Mouse (Mus musculus) CH12.LX (cell line): ENCODE measurements around the gene Cyp4a30b. TPM values are rescaled to one million over a fixed set of nuclear protein-coding genes. Genes with fewer than 3 reads are reported as not detected.

Source experiments
- DNase-seq: peaks from one replicate; pipeline ENCODE4 v3.0.0-alpha.2; 2013; ENCODE audit errors: extremely low read depth
- H3K27ac ChIP-seq: 2 replicates; pipeline ENCODE4 v1.5.1; 2012; ENCODE audit warnings: low read depth, mild to moderate bottlenecking, control low read depth, moderate library complexity; ENCODE audit not compliant: insufficient read depth
- H3K27me3 ChIP-seq: replicated peaks from 2 replicates; pipeline ENCODE3; 2012; ENCODE audit warnings: inconsistent platforms
- H3K36me3 ChIP-seq, 2 experiments: replicated peaks in 1 of 2; 2 replicates each; pipeline versions ENCODE3 to v1.6.1; 2012; ENCODE audit warnings: inconsistent platforms in 1 of 2, low read length in 1 of 2, mild to moderate bottlenecking in 1 of 2, mixed read lengths in 1 of 2, moderate library complexity in 1 of 2; ENCODE audit not compliant: control insufficient read depth in 1 of 2, insufficient read depth in 1 of 2
- H3K4me1 ChIP-seq, 2 experiments: 2 replicates each; pipeline ENCODE4 v1.6.1; 2012; ENCODE audit warnings: inconsistent platforms in 1 of 2, moderate library complexity in 1 of 2; ENCODE audit not compliant: insufficient read depth in 2 of 2, control insufficient read depth in 1 of 2
- H3K4me2 ChIP-seq: 2 replicates; pipeline ENCODE4 v1.6.1; 2012; ENCODE audit warnings: low read depth, mild to moderate bottlenecking, control low read depth; ENCODE audit not compliant: poor library complexity, insufficient read depth, severe bottlenecking
- H3K4me3 ChIP-seq, 3 experiments: fragments of 150-350 bp in 1 of 3; sonication (generic) in 1 of 3; replicated peaks in 1 of 3; 2 replicates each; pipeline versions ENCODE3 to v1.5.1; 2011 to 2012; ENCODE audit warnings: low read depth in 2 of 3, low read length in 2 of 3, mild to moderate bottlenecking in 2 of 3, moderate library complexity in 2 of 3, control low read depth in 1 of 3, improper control_type of control experiment in 1 of 3, inconsistent platforms in 1 of 3, mixed read lengths in 1 of 3; ENCODE audit not compliant: poor library complexity in 1 of 3
- H3K79me2 ChIP-seq: replicated peaks from 2 replicates; pipeline ENCODE4 v1.6.1; 2012; ENCODE audit warnings: mild to moderate bottlenecking, moderate library complexity; ENCODE audit not compliant: control insufficient read depth, poor library complexity, insufficient read depth, severe bottlenecking; ENCODE audit errors: extremely low read depth
- H3K9ac ChIP-seq: 2 replicates; pipeline ENCODE4 v1.6.1; 2012; ENCODE audit warnings: low read depth, mild to moderate bottlenecking, control low read depth, moderate library complexity; ENCODE audit not compliant: insufficient read depth
- H3K9me3 ChIP-seq: replicated peaks from 2 replicates; pipeline ENCODE3; 2012; ENCODE audit warnings: low read length, inconsistent platforms, mixed read lengths
- E2F4 ChIP-seq: IDR thresholded peaks from 2 replicates; pipeline ENCODE4 v1.6.1; 2011; ENCODE audit warnings: low read depth, low read length, improper control_type of control experiment; ENCODE audit not compliant: insufficient replicate concordance
- GABPA ChIP-seq: IDR thresholded peaks from 2 replicates; pipeline ENCODE4 v1.6.1; 2012; ENCODE audit warnings: low read depth, low read length, improper control_type of control experiment, inconsistent platforms; ENCODE audit not compliant: insufficient replicate concordance
- HCFC1 ChIP-seq: IDR thresholded peaks from 2 replicates; pipeline ENCODE4 v1.6.1; 2012; ENCODE audit warnings: low read depth, mild to moderate bottlenecking, inconsistent platforms, low read length, improper control_type of control experiment
- KAT2A ChIP-seq: IDR thresholded peaks from 2 replicates; pipeline ENCODE4 v1.6.1; 2012; ENCODE audit warnings: low read length, improper control_type of control experiment, inconsistent platforms; ENCODE audit not compliant: insufficient replicate concordance
- PAX5 ChIP-seq: IDR thresholded peaks from 2 replicates; pipeline ENCODE4 v1.6.1; 2012; ENCODE audit warnings: low read length, inconsistent platforms, mixed read lengths
- POLR2A ChIP-seq: IDR thresholded peaks from 2 replicates; pipeline ENCODE4 v1.6.1; 2011; ENCODE audit warnings: low read depth, mild to moderate bottlenecking, improper control_type of control experiment, low read length
- SMC3 ChIP-seq: IDR thresholded peaks from 2 replicates; pipeline ENCODE4 v1.6.1; 2011; ENCODE audit warnings: low read depth, low read length, improper control_type of control experiment
- UBTF ChIP-seq: IDR thresholded peaks from 2 replicates; pipeline ENCODE4 v1.6.1; 2012; ENCODE audit warnings: low read depth, mild to moderate bottlenecking, inconsistent platforms, low read length, improper control_type of control experiment, moderate library complexity
- ZKSCAN1 ChIP-seq: IDR thresholded peaks from 2 replicates; pipeline ENCODE4 v1.6.1; 2012; ENCODE audit warnings: low read depth, inconsistent platforms, low read length, improper control_type of control experiment, borderline replicate concordance
- ZMIZ1 ChIP-seq: IDR thresholded peaks from 2 replicates; pipeline ENCODE4 v1.6.1; 2012; ENCODE audit warnings: low read depth, mild to moderate bottlenecking, inconsistent platforms, low read length, improper control_type of control experiment
- ZNF384 ChIP-seq: IDR thresholded peaks from 2 replicates; pipeline ENCODE4 v1.6.1; 2012; ENCODE audit warnings: low read depth, low read length, improper control_type of control experiment, inconsistent platforms
- dilution Hi-C: fragments of 300-500 bp; cut with MboI; formaldehyde crosslinking; loops from 2 replicates; pipeline ENCODE4 v1.14.3; 2020; ENCODE audit warnings: low sequenced_read_pairs; ENCODE audit not compliant: extremely low pct_unique_long_range_greater_than_20kb, extremely low pct_ligation_motif_present
- in situ Hi-C: fragments of 300-500 bp; cut with MboI; formaldehyde crosslinking; loops from 3 replicates; pipeline ENCODE4 v1.14.3; 2019; ENCODE audit warnings: low sequenced_read_pairs, low pct_ligation_motif_present, low pct_unique_long_range_greater_than_20kb, mixed read lengths
- polyA plus RNA-seq: library from polyadenylated mRNA; unstranded; fragments of >175 nt; gene quantifications from 2 replicates; pipeline ENCODE4 v1.2.1, GENCODE M21; 2012; ENCODE audit warnings: low read depth; ENCODE audit not compliant: insufficient read length
- total RNA-seq, 2 experiments: library from RNA; depleted of rRNA; stranded (reverse); fragments of 300-350 nt in 1 of 2; fragments of >200 nt in 1 of 2; gene quantifications; 2 replicates each; pipeline ENCODE4 v1.2.3; 2012 to 2014

Gene Cyp4a30b
- total and polyA plus RNA-seq, 3 experiments = not detected

GRCm38 (mm10) chr4:115519444-115519843, 67.0 kb downstream of the Cyp4a30b start:
- no peak for TF ChIP-seq SMC3
- TF ChIP-seq ZMIZ1 = no peak
- no peak for TF ChIP-seq GABPA
- no peak for TF ChIP-seq UBTF
- no peak for TF ChIP-seq ZKSCAN1
- TF ChIP-seq PAX5 = no peak
- TF ChIP-seq E2F4 = no peak
- TF ChIP-seq POLR2A = no peak
- TF ChIP-seq HCFC1 = no peak
- TF ChIP-seq ZNF384 = no peak
- TF ChIP-seq KAT2A = no peak
- Histone ChIP-seq H3K9me3 (no peaks in the 10 kb centered on the region), H3K9ac (no peak overlapping the region), H3K79me2 (no peaks in the 10 kb centered on the region), H3K36me3 (no peaks in the 10 kb centered on the region), H3K4me1 (no peaks in the 10 kb centered on the region), H3K27ac (no peak overlapping the region), H3K4me2 (no peak overlapping the region), H3K4me3 (no peak overlapping the region), H3K27me3 (peaks cover 22% of the 10 kb centered on the region)
- in situ Hi-C loops (no loop called here), dilution Hi-C loops (no loop called here)
- no peak for DNase-seq

Other genes with a start within 250 kb of the Cyp4a30b start
- gene Cyp4a29, start 210.5 kb upstream of the Cyp4a30b start, total RNA-seq (2012; rRNA removed) = not detected in 2 replicates
- not detected in 2 replicates for gene Cyp4a29, start 210.5 kb upstream of the Cyp4a30b start, total RNA-seq (2014; rRNA removed)
- not detected in 2 replicates for gene Cyp4a29, start 210.5 kb upstream of the Cyp4a30b start, polyA plus RNA-seq
- gene Cyp4a12a, start 153.6 kb upstream of the Cyp4a30b start, total RNA-seq (2012; rRNA removed) = not detected in 2 replicates
- gene Cyp4a12a, start 153.6 kb upstream of the Cyp4a30b start, total RNA-seq (2014; rRNA removed) = not detected in 2 replicates
- not detected in 2 replicates for gene Cyp4a12a, start 153.6 kb upstream of the Cyp4a30b start, polyA plus RNA-seq
- not detected in 2 replicates for gene Cyp4a12b, start 41.0 kb upstream of the Cyp4a30b start, total RNA-seq (2012; rRNA removed)
- gene Cyp4a12b, start 41.0 kb upstream of the Cyp4a30b start, total RNA-seq (2014; rRNA removed) = not detected in 2 replicates
- gene Cyp4a12b, start 41.0 kb upstream of the Cyp4a30b start, polyA plus RNA-seq = not detected in 2 replicates
- not detected in 2 replicates for gene Cyp4a14, start 43.5 kb downstream of the Cyp4a30b start, total RNA-seq (2012; rRNA removed)
- gene Cyp4a14, start 43.5 kb downstream of the Cyp4a30b start, total RNA-seq (2014; rRNA removed) = not detected in 2 replicates
- not detected in 2 replicates for gene Cyp4a14, start 43.5 kb downstream of the Cyp4a30b start, polyA plus RNA-seq
- gene Cyp4a10, start 65.7 kb downstream of the Cyp4a30b start, total RNA-seq (2012; rRNA removed) = not detected in 2 replicates
- gene Cyp4a10, start 65.7 kb downstream of the Cyp4a30b start, total RNA-seq (2014; rRNA removed) = not detected in 2 replicates
- gene Cyp4a10, start 65.7 kb downstream of the Cyp4a30b start, polyA plus RNA-seq = not detected in 2 replicates
- gene Cyp4a31, start 111.0 kb downstream of the Cyp4a30b start, total RNA-seq (2012; rRNA removed) = not detected in 2 replicates
- gene Cyp4a31, start 111.0 kb downstream of the Cyp4a30b start, total RNA-seq (2014; rRNA removed) = not detected in 2 replicates
- not detected in 2 replicates for gene Cyp4a31, start 111.0 kb downstream of the Cyp4a30b start, polyA plus RNA-seq
- not detected in 2 replicates for gene Cyp4a32, start 148.4 kb downstream of the Cyp4a30b start, total RNA-seq (2012; rRNA removed)
- gene Cyp4a32, start 148.4 kb downstream of the Cyp4a30b start, total RNA-seq (2014; rRNA removed) = not detected in 2 replicates
- gene Cyp4a32, start 148.4 kb downstream of the Cyp4a30b start, polyA plus RNA-seq = not detected in 2 replicates
- not detected in 2 replicates for gene Cyp4b1, start 195.1 kb downstream of the Cyp4a30b start, total RNA-seq (2012; rRNA removed)
- not detected in 2 replicates for gene Cyp4b1, start 195.1 kb downstream of the Cyp4a30b start, total RNA-seq (2014; rRNA removed)
- gene Cyp4b1, start 195.1 kb downstream of the Cyp4a30b start, polyA plus RNA-seq = not detected in 2 replicates